Mouse (Mus musculus): ENCODE measurements at regions not wholly inside any gene's neighbourhood (a gene's known extent, or its start where the extent isn't known, plus 50 kb on each side); places are given as distances from the start of the nearest gene placed in this dataset.
"Not testable (repeated sequence)": the region's sequence is repeated elsewhere in the genome, so short reads cannot be mapped to it uniquely, and the experiment has no call there.

DNA sequence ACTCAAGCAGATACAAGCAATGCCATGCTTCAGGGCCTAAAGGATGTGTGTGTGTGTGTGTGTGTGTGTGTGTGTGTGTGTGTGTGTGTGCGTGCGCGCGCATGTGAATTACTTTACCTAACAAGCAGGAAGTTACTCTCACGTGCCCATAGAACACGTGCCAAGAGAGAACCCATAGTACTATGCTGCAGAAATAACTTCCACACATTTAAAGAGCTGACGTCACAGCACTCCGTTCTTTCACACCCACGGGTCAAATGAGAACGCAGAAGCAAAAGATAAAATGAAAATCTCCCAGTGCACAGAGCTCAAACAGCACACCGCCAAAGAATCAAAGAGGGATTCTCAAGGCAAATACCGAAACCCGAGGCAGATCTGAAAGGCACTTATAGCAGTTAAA lies 195.9 kb downstream of the Unc5cl start:
- DNase-seq (ENCODE audit: low spot score in 2 of 2) = no peak

DNA sequence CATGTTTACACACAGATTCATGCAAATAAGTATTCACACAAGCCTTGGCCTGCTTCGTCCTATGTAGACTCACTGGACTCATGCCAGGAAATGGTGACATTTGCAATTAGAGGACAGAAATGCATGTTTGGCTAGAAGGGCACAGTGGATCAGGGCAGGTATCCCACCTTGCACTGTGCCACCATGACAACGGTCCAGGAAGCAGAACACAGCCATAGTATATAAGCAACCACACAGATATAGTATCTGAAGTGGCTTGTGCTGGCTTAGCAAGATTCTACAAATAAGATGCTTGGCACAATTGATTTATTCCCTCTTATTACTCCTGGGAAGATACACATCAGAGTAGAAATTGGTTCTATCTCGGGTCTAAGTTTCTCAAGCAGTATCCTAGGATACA lies 218.0 kb downstream of the Unc5cl start:
- DNase-seq (ENCODE audit: low spot score in 2 of 2) = no peak

DNA sequence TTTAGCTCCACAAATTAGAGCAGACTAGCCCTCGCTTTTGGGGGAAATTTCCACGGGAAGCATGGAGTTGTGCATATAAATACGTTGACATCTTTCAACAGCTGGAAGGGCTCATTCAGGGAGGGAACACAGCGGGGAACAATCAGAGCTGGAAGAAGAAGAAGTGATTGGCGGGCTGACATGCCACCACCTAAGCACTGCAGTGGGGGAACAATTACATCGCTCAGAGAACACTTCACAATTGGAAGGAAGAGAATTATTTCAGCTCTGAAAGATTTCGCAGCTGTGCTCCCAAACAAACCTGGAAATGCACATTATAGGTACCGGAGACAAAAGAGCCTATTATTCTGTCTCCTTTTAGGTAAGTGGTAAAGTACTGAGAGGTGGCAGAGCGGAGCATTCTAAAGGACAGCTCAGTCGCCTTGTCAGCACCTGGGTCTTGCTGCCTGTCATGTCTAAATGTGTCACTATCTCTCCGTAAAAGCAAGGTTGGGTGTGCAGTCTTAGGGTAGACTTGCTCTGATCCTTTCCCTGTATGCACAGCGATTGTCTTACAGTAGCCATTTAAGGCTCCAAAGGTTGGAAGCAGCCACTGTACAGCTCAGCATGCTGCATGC lies 223.6 kb downstream of the Unc5cl start:
- no peak for DNase-seq (ENCODE audit: low spot score in 2 of 2)

DNA sequence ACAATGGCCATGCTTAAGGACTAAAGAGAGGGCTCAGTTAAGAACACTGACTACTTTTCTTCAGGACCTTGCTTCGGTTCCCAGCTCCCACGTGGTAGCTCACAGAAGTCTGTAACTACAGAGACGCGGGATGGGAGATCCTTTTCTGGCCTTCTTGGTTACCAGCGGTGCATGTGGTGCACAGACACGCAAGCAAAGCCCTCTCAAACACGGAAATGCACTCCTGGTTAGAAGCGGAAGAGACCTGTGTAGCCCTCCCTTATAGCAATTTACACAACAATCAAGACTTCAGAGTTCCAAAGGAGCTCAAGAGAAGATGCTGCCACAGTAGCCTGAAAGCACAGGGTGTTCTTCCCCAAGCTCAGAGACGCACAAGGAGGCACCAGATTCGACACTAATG lies 225.6 kb downstream of the Unc5cl start:
- no peak for DNase-seq (ENCODE audit: low spot score in 2 of 2)

DNA sequence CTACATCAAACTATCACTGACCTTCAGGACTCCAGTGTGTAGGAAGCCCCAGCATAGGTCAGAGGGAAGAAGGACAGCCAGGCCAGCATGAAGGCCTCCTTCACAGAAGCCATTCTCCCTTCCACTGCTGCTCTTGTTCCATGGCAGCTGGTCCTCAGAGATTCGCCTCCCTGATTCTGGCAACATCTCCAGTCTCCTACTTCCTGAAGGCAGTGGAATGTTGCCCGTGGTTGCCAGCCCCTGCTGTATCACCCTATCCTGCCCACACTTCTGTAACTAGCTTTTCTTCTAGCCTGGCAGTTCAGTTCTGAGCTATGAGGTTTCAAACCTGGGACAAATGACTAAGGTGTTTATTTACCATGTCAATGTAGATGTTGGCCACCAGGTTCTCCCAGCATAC lies 234.2 kb downstream of the Unc5cl start:
- DNase-seq (ENCODE audit: low spot score in 2 of 2) = no peak

DNA sequence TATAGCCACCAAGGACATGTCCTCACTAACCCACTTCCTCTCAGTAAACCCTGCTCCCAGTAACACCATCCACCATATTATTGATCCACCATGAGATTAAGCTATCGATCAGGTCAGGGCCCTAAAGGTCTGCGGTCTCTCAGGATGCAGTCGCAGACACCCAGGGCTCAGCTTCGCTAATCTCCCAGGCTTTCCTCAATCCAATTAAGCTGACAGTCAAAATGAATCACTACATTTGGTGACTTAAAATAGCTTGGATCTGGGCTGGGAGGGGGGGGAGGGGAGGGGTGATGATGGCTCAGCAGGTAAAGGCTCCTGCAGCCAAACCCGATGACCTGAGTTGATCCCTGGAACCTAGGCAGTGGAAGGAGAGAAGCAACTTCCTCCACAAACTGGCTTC lies 233.7 kb upstream of the Lrfn2 start:
- DNase-seq (ENCODE audit: low spot score in 2 of 2) = no peak

DNA sequence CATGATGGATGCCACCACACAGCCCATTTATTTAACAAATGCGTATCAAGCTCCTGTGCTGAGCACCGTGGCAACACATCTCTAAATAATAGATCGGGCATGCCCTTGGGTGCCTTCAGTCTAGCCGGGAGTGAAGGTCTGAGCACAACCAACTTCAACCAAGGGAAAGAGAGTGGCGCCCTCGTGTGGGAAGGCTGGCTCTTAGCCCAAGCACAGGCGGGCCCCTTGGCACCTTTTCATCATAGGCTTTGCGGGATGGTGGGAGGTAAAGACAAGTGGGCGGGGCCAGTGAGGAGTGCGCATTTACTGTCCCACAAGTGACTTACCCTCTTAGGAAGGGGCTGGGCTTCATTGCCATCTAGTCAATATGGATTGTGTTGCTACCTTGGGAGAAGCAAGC lies 231.6 kb upstream of the Lrfn2 start:
- DNase-seq (ENCODE audit: low spot score in 2 of 2) = no peak

DNA sequence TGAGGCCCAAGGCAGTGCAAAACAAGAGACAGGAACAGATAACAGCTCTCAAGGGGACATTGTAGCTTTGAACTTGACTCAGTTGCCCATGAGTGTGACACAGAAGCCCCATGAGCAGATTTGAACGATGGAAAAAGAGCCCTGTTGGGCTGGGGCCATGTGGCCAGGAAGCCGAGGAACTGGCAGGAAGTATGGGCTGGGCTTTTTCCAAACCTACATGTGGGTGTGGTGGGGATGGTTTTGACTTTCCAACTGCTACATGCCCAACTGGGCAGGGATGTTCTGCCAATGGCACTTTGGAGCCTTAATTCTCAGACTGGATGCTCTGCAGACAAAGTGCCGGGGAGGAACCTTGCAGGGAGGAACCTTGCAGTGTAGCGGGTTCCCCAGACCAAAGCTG lies 211.7 kb upstream of the Lrfn2 start:
- DNase-seq (ENCODE audit: low spot score in 2 of 2) = no peak

DNA sequence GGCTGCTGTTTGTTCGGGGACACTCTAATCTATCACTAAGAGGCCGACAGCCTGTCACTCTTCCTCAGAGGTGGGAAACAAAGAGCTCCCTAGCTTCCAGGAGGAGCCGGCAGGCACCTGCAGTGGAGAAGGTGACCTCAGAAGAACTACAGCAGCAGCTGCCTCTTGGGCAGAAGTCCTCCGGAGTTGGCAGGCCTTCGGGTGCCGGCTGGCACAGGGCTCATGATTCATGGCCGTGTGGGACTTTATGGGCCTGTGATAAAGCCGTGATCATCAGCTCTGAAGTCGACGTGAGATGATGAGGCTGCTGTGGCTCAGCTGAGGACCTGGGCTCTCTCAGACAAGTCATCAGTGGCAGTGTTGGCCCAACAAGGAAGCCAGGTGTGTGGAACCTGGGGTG lies 208.9 kb upstream of the Lrfn2 start:
- DNase-seq (ENCODE audit: low spot score in 2 of 2) = no peak

DNA sequence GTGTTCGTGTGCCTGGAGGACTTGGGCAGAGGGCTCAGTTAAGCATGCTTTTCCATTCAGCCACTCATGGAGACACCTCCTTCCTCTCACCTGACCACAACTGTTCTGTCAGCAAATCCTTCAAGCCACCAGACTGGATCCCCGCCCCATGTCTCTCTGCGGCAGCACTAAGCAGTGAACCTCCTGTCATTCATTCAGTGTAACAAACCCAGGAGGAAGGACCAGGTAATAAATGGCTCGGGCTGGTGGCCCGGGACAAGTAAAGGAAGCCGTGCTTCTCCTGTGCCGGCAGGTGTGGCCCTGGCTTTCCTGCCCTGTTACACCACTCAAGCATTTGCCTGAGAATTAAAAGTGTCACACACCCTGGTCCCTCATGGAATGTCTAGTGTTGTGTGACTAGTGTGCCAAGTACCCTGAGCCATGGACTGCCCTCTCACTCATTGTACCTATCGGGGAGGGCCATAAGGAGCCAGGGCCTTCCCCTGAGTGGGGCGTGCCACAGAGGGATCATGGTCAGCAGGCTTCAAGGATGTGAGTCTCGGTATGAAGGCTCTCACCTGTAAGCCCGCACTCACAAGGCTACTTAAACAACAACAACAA lies 207.6 kb upstream of the Lrfn2 start:
- DNase-seq (ENCODE audit: low spot score in 2 of 2) = no peak

DNA sequence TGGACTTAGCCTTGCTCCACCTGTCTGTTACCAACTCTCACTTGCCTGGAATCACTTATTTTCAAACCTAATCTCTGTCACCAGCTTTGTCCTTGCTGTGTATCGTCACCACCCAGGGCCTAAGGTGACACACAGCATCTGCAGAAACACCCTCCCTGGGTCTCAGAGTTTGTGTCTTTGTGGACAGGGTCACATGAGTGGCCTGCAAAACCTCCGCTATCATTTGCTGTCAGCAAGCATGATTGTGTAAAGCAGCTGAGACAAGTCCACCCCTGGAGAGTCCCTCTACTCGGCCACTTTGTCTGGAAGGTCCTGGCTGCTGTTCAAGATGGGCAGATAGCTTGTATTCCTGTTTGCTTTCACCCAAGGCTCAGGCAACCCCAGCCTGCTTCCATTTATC lies 205.7 kb upstream of the Lrfn2 start:
- DNase-seq (ENCODE audit: low spot score in 2 of 2) = no peak

DNA sequence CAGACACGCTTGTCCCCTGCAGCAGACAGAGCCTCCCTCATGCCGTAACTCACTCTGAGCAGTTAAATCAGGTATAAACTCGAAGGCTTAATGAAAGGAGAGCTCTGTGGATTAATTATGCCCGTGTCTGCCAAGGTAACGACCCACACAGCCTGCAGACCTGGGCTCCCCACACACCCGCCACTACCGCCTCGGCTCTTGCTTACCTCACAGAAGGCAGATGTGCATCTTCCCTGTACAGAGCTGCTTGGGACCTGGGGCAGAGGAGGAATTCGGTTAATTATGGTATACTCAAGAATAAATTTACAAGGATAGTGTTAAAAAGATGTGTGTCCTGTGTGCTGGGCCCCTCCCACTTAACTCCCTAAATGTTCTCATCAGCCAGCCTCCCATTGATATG lies 198.4 kb upstream of the Lrfn2 start:
- no peak for DNase-seq (ENCODE audit: low spot score in 2 of 2)

DNA sequence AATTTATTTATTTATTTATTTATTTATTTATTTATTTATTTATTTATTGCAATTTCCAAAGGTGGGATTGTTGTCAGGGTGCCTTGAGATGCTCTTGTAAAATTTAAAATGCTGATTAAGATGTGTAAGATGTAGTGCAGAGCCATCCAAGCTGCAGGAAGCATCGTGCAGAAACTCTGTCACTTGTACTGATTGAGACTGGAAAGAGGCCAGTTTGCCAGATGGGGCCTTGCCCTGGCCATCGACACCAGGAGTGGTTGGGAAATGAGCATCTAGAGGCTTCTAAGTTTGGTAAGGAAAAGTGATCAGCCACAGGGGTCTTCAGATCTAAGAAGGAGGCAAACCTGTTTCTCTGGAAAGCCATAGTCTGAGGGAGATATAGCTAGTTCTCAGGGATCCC lies 195.0 kb upstream of the Lrfn2 start:
- not testable (repeated sequence) for DNase-seq (ENCODE audit: low spot score in 2 of 2)

DNA sequence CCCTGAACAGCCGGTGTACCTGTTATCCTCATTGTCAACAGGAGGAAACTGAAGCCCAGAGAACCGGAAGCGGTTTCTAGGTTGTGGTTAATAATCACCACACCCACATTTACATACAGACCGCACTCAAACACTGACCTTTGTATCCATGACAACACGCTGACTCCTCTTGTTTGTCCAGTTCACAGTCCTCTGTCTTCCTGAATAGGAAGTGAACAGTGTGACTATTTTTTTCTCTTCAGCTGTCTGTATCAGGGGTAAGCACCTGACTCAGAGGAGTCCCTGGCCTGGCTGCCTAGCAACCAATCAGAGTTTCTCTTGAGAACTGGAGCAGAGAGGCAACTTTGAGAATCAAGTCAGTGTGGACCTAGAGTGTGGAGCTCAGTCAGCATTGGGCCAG lies 193.5 kb upstream of the Lrfn2 start:
- DNase-seq (ENCODE audit: low spot score in 2 of 2) = peak; percentile 60 to 74

DNA sequence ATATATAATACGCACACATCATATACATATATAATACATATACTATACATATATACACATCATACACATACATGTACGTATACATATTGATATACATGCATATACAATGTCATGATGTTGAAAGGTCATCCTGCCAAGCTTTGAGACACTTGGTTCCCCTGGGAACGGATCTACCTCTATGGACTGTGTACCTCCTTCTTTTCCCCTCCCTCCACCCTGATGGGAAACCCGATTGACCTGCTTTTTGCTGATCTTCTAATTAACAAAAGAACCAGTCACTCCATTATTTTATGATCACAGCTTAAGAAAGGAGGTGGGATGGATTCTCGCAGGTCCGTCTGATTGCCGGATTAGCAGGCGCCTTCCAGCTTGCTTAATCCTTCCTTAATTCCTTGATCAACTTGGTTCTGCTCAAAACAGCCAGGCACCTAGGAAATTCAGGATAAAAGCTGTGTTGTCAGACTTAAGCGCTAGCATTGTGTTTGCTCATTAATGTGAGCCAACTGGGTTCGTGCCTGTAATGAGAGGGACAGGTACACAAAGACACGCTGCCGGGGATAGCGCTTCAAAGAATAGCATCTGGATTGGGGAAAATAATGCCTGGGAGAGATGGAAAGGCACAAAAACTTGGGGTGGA lies 189.3 kb upstream of the Lrfn2 start:
- DNase-seq (ENCODE audit: low spot score in 2 of 2) = no peak

DNA sequence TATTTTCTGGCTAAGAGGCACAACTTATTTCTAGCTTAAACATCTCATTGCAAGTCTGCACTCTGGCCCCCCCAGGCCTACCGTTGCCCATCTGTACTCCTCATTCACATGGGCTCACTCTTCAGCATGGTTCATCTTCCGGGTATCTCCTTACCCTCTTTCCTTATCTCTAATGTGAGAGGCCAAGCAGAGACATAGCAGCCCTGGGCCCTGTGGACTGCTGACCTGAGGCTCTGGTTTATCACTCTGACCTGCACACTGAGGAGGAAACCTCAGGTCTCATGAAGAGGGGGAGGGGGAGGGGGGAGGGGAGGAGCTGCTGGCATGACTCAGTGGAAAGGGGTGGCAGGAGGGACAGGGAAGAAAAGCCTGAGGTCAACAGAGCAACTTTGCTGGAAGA lies 162.1 kb upstream of the Lrfn2 start:
- DNase-seq (ENCODE audit: low spot score in 2 of 2) = no peak

DNA sequence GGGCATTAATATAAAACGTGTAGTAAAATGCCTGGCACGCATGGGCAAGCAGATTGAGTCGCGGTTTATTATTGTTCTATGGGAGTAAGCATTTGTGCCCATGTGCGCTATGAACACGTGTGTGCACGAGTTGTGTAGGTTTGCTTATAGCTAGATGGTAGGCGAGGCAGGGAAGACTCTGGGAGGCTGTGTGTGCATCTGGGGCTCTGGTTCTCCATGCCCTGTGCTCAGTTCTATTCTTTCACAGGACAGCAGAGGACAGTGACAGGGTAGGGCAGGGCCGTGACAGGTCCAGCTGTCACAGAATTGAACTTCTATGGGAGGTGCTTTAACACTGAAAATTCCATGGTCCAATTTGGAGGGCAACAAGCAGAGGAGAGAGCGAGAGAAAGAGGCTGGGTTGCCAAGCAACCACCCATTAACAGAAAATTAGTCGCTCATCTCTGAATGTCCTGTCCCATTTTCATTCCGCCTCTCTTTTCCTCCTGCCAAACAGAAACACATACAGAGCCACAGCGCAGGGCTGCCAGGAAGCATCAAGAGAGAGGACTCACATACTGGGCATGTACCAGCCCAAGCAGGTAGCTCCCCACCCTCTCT lies 160.4 kb upstream of the Lrfn2 start:
- no peak for DNase-seq (ENCODE audit: low spot score in 2 of 2)

DNA sequence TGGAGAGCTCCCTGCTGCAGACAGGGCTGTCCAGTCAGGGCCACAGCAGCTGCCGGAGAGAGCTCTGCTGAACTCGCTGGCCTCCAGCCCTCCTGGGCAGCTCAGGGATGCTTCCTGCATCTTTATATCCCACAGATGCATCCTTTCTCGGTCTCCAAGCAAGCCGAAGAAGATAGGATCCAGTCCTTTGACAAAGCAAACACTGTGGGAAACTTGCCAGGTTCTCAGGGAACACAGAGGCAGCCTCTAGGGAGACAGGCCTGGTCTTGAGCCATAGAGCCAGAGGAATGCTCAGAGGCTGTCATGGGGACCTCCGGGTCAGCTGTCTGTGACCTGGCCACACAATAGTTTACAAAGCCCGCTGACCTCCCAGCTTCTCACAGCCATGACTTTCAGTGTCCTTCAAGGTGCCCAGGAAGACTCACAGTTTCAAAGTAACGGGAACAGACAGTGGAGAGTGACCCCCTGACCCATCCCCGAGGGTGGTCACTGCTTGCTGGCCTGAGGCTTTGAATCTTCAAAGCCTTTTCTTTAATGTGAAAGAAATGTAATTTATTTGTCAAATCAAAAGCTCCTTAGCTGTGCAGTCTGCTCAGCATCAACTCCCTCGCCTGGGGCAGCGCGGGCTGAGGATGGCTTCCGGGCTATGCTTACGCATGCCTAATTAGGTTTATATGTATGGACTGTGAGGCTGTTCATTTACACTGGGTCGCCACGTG lies 157.8 kb upstream of the Lrfn2 start:
- DNase-seq (ENCODE audit: low spot score in 2 of 2) = no peak

DNA sequence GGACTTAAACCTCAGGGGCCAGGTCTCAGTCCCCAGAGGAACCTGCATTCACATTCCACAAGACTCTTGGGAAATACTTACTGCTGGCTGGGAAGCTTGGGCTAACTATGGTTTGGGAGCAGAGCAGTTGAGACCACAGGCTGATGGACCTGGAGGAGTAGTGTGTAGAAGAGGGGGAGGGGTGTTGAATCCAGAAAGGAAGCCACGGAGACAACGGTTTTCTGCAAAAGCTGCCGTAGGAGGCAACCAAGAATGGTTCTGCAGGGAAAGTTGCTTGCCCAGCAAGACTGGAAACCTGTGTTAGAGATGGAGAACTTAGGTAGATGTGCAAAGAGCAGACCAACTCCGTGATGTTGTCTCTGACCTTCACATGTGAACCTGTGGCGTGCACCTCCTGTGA lies 156.7 kb upstream of the Lrfn2 start:
- no peak for DNase-seq (ENCODE audit: low spot score in 2 of 2)

DNA sequence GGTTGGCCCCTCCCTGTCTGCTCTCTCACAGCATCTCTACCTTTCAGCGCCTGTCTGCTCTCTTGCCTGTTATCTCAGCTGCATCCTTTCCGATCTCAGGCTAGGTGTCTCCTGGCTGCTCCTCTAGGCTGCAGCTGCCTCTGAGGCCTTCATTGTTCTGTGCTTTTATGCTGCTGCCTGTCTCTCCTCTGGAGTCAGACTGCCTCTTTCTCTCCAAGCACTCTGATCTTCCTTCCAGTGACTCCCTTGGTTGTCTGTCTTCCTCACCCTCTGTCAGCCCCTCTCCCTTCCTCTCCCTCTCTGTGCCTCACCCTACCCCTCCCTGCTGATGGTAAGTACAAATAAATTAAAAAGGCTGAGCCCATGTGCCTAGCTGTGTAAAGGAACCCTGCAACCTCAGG lies 155.7 kb upstream of the Lrfn2 start:
- no peak for DNase-seq (ENCODE audit: low spot score in 2 of 2)

DNA sequence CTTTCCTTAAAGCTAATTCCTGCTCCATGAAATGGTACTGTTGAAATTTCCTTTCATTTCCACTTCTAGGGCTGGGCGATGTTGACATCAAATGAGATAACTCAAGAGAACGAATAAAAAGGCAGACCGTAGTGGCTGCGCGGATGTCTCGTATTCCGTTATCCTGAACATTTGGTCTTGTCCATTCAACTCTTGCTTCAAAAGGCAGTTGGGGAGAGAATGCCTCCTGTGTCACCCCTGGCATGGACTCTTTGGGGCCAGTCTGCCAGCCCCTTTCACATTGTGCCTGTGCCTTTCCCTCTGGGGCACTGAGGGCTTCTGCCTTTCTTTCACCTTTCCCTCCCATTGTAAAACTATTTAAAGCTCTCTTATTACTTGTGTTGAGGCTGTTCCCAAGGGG lies 152.0 kb upstream of the Lrfn2 start:
- no peak for DNase-seq (ENCODE audit: low spot score in 2 of 2)

DNA sequence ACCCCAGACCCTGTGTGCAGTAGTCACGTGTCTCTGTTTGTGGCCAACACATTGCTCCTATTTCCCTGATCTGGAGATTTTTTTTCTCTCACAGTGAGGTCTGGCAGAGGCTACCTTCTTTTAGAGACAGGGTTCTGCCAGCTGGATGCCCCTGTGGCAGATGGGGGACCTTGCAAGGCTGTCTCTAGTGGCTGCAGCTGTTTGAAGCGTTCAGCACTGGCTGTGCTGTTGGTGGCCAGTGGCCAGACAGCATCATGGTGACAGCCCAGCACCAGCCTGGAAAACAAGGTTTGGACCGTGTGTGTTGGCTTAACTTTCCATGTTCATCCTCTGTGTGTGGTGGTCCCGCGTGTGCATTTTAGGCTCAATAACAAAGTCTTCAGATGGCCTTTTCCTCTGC lies 147.8 kb upstream of the Lrfn2 start:
- no peak for DNase-seq (ENCODE audit: low spot score in 2 of 2)

DNA sequence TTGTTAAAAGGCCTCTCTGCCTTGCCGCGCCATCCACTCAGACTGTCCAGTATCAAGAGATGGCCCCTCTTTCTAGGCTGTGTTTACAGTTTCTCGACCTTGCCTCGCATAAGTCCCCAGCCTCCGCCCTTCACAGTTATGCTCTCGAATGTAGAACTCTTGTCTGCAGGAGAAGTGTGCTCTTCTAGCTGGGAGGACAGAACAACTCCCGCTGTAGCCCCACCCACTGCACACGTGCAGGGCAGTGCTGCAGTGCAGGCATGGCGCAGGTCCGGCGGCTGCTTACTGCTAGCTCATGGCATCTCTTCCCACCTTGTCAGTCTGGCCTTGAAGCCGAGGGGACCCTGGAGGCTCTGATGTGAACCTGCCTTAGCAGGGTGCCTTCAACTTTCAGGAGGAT lies 145.7 kb upstream of the Lrfn2 start:
- no peak for DNase-seq (ENCODE audit: low spot score in 2 of 2)
